Mouse (Mus musculus): Measurements from ENCODE around the gene Zfp277. TPM values are rescaled to one million over a fixed set of nuclear protein-coding genes. Genes with fewer than 3 reads are reported as not detected.

Zfp277 gene
- total RNA-seq (2023) = 25.9 TPM

GRCm38 (mm10) chr12:40445648-40446449, at the start of gene Zfp277, which contains the start of gene Dock4:
Gene Zfp277 (minus strand): TSS chr12:40445902.
Gene Dock4 (plus strand): TSS chr12:40445952.

Other genes with a start within 250 kb of the Zfp277 start
- 0.91 TPM for gene Lsmem1, start 246.4 kb downstream of the Zfp277 start, total RNA-seq (2023)
- 395 TPM for gene Ifrd1, start 197.4 kb downstream of the Zfp277 start, total RNA-seq (2023)
- 4.1 TPM for gene Dock4, start 50 bp upstream of the Zfp277 start, total RNA-seq (2023)

Data from CD4-positive naive resting alpha-beta T cell, adult 76 days (primary cell).